Mouse (Mus musculus): Measurements from ENCODE around the gene Krtap6-1.
"Not testable (repeated sequence)": the region's sequence is repeated elsewhere in the genome, so short reads cannot be mapped to it uniquely, and the experiment has no call there.

- not testable (repeated sequence) for TF ChIP-seq CTCF (IDR thresholded peaks at IDR 0.05; ENCODE audit: extremely low read depth, insufficient read depth, insufficient read length, insufficient replicate concordance); POLR2A (IDR thresholded peaks at IDR 0.05; ENCODE audit: low read depth, low read length)
Measured at GRCm38 (mm10) chr16:89014984-89015383, 16.5 kb upstream of the Krtap6-1 start, which contains the start of gene Gm10229.

All from spleen, adult 2 months (tissue).